Mouse (Mus musculus) layer of hippocampus, adult 2 months (tissue): ENCODE results near the gene Akna. TPM values are rescaled to one million over a fixed set of nuclear protein-coding genes. Genes with fewer than 3 reads are reported as not detected.
A peak's percentile ranks its signal among the peaks of the same experiment; 100 is the strongest.

Experiments used
- DNase-seq, 2 experiments: peaks; one replicate each; pipeline ENCODE4 v3.0.0; 2022; ENCODE audit warnings: low spot score in 2 of 2
- H3K27ac ChIP-seq: fragments of 200-600 bp; 2 replicates; pipeline ENCODE4 v1.8.1; 2022
- H3K4me3 ChIP-seq: fragments of 200-600 bp; 2 replicates; pipeline ENCODE4 v1.8.1; 2022; ENCODE audit warnings: mild to moderate bottlenecking
- CTCF ChIP-seq: fragments of 200-600 bp; conservative IDR thresholded peaks from 2 replicates; pipeline ENCODE4 v1.8.1; 2022; ENCODE audit warnings: antibody characterized with exemption, mild to moderate bottlenecking, moderate library complexity
- total RNA-seq, 2 experiments: library from RNA; stranded (reverse); gene quantifications; 2 replicates each; pipeline ENCODE4 v1.2.3; 2021

Akna gene
- total RNA-seq, 2 experiments from 2014 or later = 3.5 to 3.8 TPM

GRCm38 (mm10) chr4:63405051-63405450 is 1.9 kb upstream of the Akna start:
- Histone ChIP-seq H3K27ac (no peak overlapping the region), H3K4me3 (no peak overlapping the region)
- DNase-seq = no peak
- no peak for TF ChIP-seq CTCF

- no peak for DNase-seq
- peak overlapping the region; percentile 87 for H3K27ac ChIP-seq
- TF ChIP-seq CTCF = no peak
- no peak overlapping the region for H3K4me3 ChIP-seq
These were observed 1.1 kb upstream of the Akna start for GRCm38 (mm10) chr4:63404205-63404604.

DNA sequence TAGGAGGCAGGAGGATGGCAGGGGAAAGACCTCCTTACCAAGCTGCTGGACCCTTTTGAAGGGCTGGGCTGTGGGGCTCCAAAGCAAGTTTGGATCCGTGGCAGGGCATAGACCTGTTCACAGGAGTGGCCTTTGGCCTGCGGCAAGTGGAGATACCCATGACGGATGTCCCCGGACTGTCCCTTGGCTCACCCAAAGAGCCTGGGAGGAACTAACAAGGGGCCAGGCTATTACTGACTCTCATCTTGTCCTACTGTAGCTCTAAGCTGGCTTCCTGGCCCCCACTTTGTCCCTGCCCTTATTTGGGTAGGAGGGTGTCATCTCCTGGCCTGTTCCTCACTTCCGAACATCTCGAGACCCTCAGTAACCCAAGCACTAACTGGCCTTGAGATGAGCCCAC is 596 bp downstream of the Akna start:
- peak overlapping the region; percentile 87 for H3K27ac ChIP-seq
- H3K4me3 ChIP-seq = peak overlapping the region; percentile 47
- no peak for DNase-seq
- TF ChIP-seq CTCF = no peak

DNA sequence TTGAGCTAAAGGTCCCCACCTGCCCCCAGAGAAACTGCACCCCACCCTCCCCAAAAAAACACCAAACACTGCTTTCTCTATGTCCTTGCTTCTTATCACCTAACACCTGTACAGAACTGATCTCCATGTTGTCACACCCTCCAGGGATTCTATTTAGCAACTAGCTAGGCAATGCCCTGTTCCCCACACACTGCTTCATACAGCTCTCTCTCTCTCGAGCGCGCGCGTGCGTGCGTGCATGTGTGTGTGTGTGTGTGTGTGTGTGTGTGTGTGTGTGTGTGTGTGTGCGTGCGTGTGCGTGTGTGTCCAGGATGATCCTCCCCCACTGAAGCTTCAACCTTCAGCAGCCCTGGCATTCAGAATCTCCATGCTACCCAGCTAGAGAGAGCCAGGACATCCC is 1.1 kb downstream of the Akna start:
- no peak for DNase-seq

DNA sequence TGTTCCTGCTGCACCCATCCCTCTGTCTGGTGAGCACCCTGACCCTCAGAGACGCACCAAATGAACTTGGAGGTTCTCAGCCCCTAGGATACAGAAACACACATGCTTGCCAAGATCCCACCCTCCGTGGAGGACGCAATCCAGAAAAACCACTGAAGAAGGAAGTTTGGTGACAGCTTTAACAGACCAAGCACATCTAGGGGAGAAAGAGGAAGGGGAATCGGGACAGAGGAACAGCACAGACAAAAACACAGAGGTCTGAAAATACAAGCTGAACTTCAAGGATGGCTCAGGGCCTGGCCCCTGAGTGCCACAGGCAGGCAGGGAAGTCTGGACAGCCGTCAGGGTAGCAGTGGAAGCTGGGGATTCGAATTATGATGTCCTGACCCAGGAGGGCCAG is 1.5 kb downstream of the Akna start:
- H3K4me3 ChIP-seq = no peak overlapping the region
- H3K27ac ChIP-seq = peak overlapping the region; percentile 69
- no peak for TF ChIP-seq CTCF
- no peak for DNase-seq

More for the DNA sequence above, 1.1 kb downstream of the Akna start:
- TF ChIP-seq CTCF = no peak
- no peak overlapping the region; the same call in 1 of the 2 replicates for H3K4me3 ChIP-seq
- peak overlapping the region; percentile 87 for H3K27ac ChIP-seq

DNA sequence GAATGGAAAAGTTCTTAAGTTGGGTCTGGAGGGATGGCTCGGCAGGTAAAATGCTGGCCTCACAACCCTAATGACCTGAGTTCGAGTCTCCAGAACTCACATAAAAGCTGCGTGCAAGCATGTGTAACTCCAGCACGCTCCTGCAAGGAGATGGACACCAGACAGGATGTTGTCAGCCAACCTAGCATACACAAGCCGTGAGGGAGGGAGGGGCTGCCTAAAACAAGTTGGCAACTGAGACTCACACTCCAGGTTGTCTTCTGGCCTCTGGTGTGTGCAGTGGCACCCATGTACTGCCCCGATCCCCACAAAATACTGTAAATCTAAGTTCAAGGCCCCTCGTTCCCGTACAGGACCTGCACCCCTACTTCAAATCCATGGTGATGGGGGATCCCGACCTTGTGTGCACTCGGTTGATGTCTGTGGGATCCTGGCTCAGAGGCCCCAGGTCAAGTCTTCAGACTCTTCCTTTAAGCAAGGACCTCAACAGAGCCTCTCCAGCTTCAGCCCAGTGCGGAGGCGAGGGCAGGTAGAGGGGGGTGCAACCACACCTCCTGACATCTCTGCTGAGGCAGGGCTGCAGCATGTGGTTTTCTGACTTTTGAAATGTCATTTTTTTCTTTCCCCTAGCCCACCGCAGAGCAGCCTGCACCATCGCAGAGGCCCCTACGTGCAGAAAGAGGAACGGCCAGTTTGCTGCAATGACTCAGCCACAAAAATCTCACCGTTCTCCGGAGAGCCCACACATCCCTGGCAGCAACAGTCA is 2.4 kb downstream of the Akna start:
- Histone ChIP-seq H3K4me3 (no peak overlapping the region), H3K27ac (peak overlapping the region; percentile 28; the same call in 1 of the 2 replicates)
- TF ChIP-seq CTCF = no peak
- DNase-seq = no peak

DNA sequence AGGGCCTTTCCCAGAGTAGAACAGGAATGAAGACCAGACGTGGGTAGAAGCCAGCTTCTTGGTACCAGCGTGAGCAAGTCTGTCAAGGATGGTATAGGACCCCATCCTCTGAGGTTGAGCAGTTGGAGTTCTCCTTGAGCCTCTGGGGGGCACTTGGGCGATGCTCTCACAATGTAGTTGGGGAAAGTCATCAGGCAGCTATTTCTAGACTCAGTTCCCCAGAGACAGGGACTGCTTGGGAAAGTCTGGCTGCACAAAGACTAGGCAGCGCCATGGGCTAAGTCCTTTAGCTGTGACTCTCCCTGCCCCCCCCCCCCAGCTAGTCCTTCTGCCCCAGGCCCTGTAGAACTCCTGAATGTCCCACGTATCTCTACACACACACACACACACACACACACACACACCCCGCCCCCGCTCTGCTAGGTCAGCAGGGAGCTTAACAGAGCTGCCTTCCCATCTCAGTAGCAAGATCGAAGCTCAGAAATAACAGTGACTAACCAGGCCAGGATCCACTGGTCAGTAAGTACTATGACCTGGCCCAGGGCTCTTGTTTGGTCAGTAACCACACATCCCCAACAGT is 3.4 kb downstream of the Akna start:
- no peak for TF ChIP-seq CTCF
- H3K4me3 ChIP-seq = no peak overlapping the region
- peak overlapping the region; percentile 39; the same call in 1 of the 2 replicates for H3K27ac ChIP-seq
- DNase-seq = no peak

DNA sequence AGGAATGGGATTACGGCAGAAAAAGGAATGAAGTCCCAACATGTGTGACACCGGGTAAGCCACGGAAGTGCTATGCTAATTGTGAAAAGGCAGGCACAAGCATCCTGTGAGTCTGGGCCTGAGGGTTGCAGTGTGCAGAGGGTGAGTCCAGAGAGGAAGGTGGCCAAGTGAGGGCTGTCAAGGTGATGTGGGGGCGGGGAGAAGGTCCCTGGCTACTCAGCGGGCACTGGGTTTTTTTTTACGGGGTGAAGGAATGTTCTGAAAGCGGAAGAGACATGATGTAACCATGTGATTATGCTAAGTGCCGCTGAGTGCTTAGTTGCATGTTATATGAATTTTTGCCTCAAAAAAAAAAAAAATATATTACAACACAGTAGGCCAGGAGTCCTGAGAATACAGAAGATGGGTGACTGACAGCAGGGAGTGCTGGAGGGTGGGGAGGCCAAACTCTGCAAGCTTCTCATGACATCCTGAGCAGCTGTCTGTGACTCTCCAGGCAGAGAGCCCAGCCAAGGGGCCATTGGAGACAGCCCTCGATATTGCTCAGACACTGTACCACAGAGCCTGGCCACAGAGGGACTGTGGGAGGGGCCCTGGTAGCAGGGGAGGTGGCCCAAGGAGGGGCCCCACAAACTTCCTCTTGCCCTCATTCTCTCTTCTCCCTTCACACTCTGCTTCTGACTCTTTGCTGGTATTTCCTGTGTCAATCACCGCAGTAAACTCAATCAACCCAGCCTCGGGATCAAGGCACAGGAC is 4.1 kb downstream of the Akna start:
- no peak for TF ChIP-seq CTCF
- no peak for DNase-seq
- no peak overlapping the region for H3K4me3 ChIP-seq
- H3K27ac ChIP-seq = peak overlapping the region; percentile 39; the same call in 1 of the 2 replicates

DNA sequence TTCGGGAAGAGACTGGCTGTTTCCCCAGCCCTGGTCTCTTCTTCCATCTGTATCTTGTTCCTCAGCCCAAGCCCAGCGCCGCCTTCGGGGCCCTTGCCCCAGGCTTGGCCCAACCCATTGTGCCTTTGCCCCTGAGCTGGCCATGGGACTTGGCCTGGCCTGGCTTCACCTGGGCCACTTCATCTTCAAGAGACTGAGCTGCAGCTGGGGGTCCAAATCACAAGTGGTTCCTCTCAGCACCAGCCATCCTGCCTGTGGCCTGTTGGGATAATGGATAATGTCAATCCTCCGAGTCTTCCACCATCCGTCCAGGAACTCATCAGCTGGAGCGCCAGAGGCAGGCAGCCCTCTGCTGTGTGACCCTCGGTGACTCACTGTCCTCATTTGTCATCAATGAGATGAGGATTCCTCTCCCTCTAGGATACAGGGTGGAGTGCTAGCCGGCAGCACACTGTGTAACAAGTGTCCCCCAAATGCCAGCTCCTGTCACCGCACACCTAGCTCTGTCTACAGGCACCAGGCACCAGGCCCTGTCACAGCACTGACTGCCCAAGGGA is 5.1 kb downstream of the Akna start:
- TF ChIP-seq CTCF = no peak
- no peak for DNase-seq
- Histone ChIP-seq H3K4me3 (no peak overlapping the region), H3K27ac (no peak overlapping the region)

DNA sequence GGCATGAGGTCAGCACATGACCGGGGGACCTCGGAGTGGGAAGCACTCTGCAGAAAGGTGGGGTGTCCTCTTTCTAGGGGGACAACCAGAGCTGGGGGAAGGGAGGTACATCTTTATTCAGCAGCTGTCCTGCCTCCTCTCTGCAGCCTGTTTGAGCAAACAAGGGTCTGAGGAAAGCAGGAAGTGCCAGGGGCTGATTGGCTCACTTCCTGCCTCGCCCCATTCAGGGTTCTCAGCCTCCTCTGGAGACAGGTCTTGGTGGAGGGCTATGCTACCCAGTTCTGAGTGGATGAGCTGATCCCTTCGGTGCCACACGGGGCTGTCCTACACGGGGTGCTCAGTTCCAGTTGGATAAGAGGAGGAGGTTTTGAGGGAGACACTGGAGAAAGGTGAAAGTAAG is 11.8 kb downstream of the Akna start:
- Histone ChIP-seq H3K4me3 (no peak overlapping the region), H3K27ac (no peak overlapping the region)
- no peak for DNase-seq
- no peak for TF ChIP-seq CTCF

DNA sequence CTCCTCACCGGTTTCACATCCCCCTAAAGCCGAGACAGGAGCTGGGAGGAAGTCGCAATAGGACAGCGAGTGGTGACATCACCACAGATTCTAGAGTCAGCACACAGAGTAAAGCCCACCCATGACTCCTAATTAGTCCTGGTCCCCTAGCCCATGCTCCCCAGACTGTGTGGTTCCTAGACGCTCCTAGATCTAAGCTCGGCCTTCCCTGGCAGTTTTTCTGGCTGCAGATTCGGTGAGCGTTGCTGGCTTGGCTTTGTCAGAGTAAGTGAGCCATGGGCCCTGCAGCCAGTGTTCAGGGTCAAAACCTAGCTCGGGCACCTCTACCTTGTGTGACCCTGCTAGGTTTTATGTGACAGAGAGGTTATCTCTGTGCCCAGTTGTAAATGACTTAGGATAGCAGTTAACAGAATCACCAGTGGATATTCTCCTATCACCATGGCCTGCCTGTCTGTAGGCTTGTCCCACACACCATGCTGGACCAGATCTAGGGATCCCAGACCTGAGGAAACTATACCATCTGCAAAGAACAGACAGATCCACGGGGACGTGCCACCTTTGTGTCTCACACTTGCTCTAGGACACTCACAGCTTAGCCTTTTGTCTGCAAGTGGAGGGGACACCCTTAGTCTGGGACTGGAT is 13.1 kb downstream of the Akna start:
- Histone ChIP-seq H3K4me3 (no peak overlapping the region), H3K27ac (no peak overlapping the region)
- no peak for TF ChIP-seq CTCF
- DNase-seq = no peak

DNA sequence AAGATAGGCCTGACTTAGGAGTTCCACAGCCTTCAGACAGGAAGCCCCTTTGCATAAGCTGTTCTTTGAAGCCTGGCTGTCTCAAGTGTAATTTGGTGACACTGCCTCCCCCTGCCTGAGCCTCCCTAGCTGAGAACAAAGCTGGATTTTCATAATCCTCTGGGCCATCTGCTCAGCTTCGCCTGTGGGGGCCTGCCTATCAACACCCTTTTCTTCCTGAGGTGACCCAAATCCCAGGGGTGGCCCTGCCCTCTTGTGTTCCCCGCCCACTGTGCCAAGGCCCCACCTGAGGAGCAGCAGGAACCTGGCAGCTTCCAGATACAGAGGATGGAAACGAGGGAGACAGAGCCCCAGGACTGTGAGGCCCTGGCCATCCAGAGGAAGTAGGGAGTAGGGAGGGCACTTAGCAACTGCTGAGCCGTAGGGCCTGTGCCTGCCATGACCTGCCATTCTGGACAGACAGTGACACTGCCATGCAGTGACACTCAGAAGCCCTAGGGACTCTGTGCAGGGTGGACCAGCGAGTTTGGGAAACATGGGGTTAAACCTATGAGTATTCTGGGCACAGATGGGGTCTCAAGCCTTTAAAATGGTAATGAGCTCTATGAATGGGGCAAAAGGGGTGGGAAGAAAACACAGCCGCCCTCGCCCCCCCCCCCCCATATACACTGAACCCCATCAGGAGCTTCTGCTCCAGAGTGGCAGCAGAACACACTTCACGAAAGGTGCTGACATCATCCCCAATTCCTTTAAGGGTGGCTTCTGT is 13.8 kb downstream of the Akna start:
- no peak overlapping the region for H3K4me3 ChIP-seq
- TF ChIP-seq CTCF = no peak
- DNase-seq = no peak
- no peak overlapping the region for H3K27ac ChIP-seq
